8 mouse cellular contexts compared by ENCODE assay signal in genomic region chr2:153347183-153347781, GRCm38 (mm10). TPM values are rescaled to one million over a fixed set of nuclear protein-coding genes. Genes with fewer than 3 reads are reported as not detected.
DNase-seq lines count a peak whose midpoint lies in the region; ATAC-seq lines count a peak whose summit lies in the region.

No protein-coding gene starts in this region.

- 7% methylated on average over 9 of the region's 9 CpGs for WGBS in forebrain, embryonic 15.5 days
- WGBS in limb, embryonic 13.5 days: 8% methylated on average over 9 of the region's 9 CpGs
- WGBS in stomach, embryonic 14.5 days: 3% methylated on average over 9 of the region's 9 CpGs

- H3K4me2 ChIP-seq in forebrain, embryonic 15.5 days (replicated peaks): peak overlapping the region; percentile 65
- peak overlapping the region; percentile 72 for H3K4me2 ChIP-seq in limb, embryonic 13.5 days (replicated peaks)
- H3K4me2 ChIP-seq in stomach, embryonic 14.5 days (replicated peaks; ENCODE audit: low read depth, low read length): peak overlapping the region; percentile 78

- peak; percentile 43 for DNase-seq in thymus, postnatal 0 days (ENCODE audit: low spot score)
- no peak for DNase-seq in thymus, postnatal 4 days
- no peak for DNase-seq in cerebellum, adult 11-12 months
- no peak for DNase-seq in layer of hippocampus, postnatal 36 days
- DNase-seq in adrenal gland, adult 8-10 months: no peak

- peaks cover 52% of the 10 kb centered on the region for H3K4me1 ChIP-seq in forebrain, embryonic 15.5 days
- peaks cover 34% of the 10 kb centered on the region for H3K4me1 ChIP-seq in limb, embryonic 13.5 days
- H3K4me1 ChIP-seq in stomach, embryonic 14.5 days (ENCODE audit: control insufficient read depth, insufficient read depth, low read length): peaks cover 34% of the 10 kb centered on the region

- peaks cover 3% of the 10 kb centered on the region for H3K36me3 ChIP-seq in forebrain, embryonic 15.5 days
- peaks cover 9% of the 10 kb centered on the region for H3K36me3 ChIP-seq in limb, embryonic 13.5 days
- H3K36me3 ChIP-seq in stomach, embryonic 14.5 days (ENCODE audit: control insufficient read depth, insufficient read depth, low read length): peaks cover 3% of the 10 kb centered on the region; the same call in 1 of the 2 replicates

- H3K27ac ChIP-seq in forebrain, embryonic 15.5 days (replicated peaks): peak overlapping the region; percentile 98
- peak overlapping the region; percentile 99 for H3K27ac ChIP-seq in limb, embryonic 13.5 days
- peak overlapping the region; percentile 98 for H3K27ac ChIP-seq in stomach, embryonic 14.5 days (ENCODE audit: low read length)

- ATAC-seq in forebrain, embryonic 15.5 days (replicated peaks): no peak
- ATAC-seq in limb, embryonic 13.5 days (ENCODE audit: low FRiP score, low read depth): no peak
- no peak for ATAC-seq in stomach, embryonic 14.5 days (ENCODE audit: insufficient number of reproducible peaks, insufficient read depth, low FRiP score, low read depth)

- H3K4me3 ChIP-seq in forebrain, embryonic 15.5 days: peak overlapping the region; percentile 91
- H3K4me3 ChIP-seq in limb, embryonic 13.5 days: peak overlapping the region; percentile 86
- H3K4me3 ChIP-seq in stomach, embryonic 14.5 days (ENCODE audit: low read depth, low read length): peak overlapping the region; percentile 82

- no peaks in the 10 kb centered on the region for H3K27me3 ChIP-seq in forebrain, embryonic 15.5 days
- no peaks in the 10 kb centered on the region for H3K27me3 ChIP-seq in limb, embryonic 13.5 days
- H3K27me3 ChIP-seq in stomach, embryonic 14.5 days (ENCODE audit: control insufficient read depth, insufficient read depth, low read length): no peaks in the 10 kb centered on the region

- peak overlapping the region; percentile 82 for H3K9ac ChIP-seq in forebrain, embryonic 15.5 days (replicated peaks)
- H3K9ac ChIP-seq in limb, embryonic 13.5 days: peak overlapping the region; percentile 97
- peak overlapping the region; percentile 93 for H3K9ac ChIP-seq in stomach, embryonic 14.5 days (replicated peaks; ENCODE audit: low read depth, low read length)

- H3K9me3 ChIP-seq in forebrain, embryonic 15.5 days: no peaks in the 10 kb centered on the region
- no peaks in the 10 kb centered on the region for H3K9me3 ChIP-seq in limb, embryonic 13.5 days
- no peaks in the 10 kb centered on the region for H3K9me3 ChIP-seq in stomach, embryonic 14.5 days (ENCODE audit: control insufficient read depth, low read depth, low read length)

RNA-seq across cellular contexts. Expression of gene Asxl1, which starts 1.7 kb away (rescaled TPM):
- polyA plus RNA-seq in thymus, postnatal 0 days (2015; fragmentation: Nextera tagmentation; extraction: Ambion mirVana): 13.3 and 15.6 TPM in 2 replicates
- polyA plus RNA-seq in forebrain, embryonic 15.5 days (2015; fragmentation: Nextera tagmentation; extraction: Ambion mirVana): 13.1 and 17.1 TPM in 2 replicates
- polyA plus RNA-seq in limb, embryonic 13.5 days (2015; fragmentation: Nextera tagmentation; extraction: Ambion mirVana): 13.2 and 14.2 TPM in 2 replicates
- 14.7 and 16.3 TPM in 2 replicates for polyA plus RNA-seq in stomach, embryonic 14.5 days (2014; fragmentation: Nextera tagmentation; extraction: Ambion mirVana)
- 10 to 100 TPM; 32.1 to 32.6 TPM for total RNA-seq in layer of hippocampus, postnatal 36 days (2021)
- 10 to 100 TPM; 31.1 to 39.8 (median 33.2) TPM for total RNA-seq in adrenal gland, adult 8-10 months (2022)

RNA-seq across cellular contexts. Expression of gene Kif3b, which starts 56.1 kb away (rescaled TPM):
- polyA plus RNA-seq in thymus, postnatal 0 days (2015; fragmentation: Nextera tagmentation; extraction: Ambion mirVana): 6.5 and 7.3 TPM in 2 replicates
- polyA plus RNA-seq in forebrain, embryonic 15.5 days (2015; fragmentation: Nextera tagmentation; extraction: Ambion mirVana): 18.7 and 19.0 TPM in 2 replicates
- polyA plus RNA-seq in limb, embryonic 13.5 days (2015; fragmentation: Nextera tagmentation; extraction: Ambion mirVana): 6.0 and 6.3 TPM in 2 replicates
- 5.8 and 6.2 TPM in 2 replicates for polyA plus RNA-seq in stomach, embryonic 14.5 days (2014; fragmentation: Nextera tagmentation; extraction: Ambion mirVana)
- total RNA-seq in layer of hippocampus, postnatal 36 days (2021): 10 to 100 TPM; 55.6 to 58.0 TPM
- total RNA-seq in adrenal gland, adult 8-10 months (2022): 10 to 100 TPM; 28.7 to 34.4 (median 32.1) TPM
